Mouse (Mus musculus): ENCODE data around the gene Ss18l1. TPM values are rescaled to one million over a fixed set of nuclear protein-coding genes. Genes with fewer than 3 reads are reported as not detected.

Ss18l1 gene
- polyA plus RNA-seq, 1 experiment, result 7.4 TPM

GRCm38 (mm10) chr2:180108285-180108684 is 66.0 kb downstream of the Ss18l1 start:
- TF ChIP-seq POLR2A (IDR thresholded peaks at IDR 0.05; ENCODE audit: borderline replicate concordance, extremely low read depth, low read depth, low read length) (no peak), CTCF (IDR thresholded peaks at IDR 0.05; ENCODE audit: insufficient read depth, low read length) (no peak)
- H3K4me1 ChIP-seq (ENCODE audit: control insufficient read depth, insufficient read depth, low read length), result peaks cover 3% of the 10 kb centered on the region; the same call in 1 of the 2 replicates
- WGBS, result 31% methylated on average over 6 of the region's 6 CpGs
- no peak for DNase-seq
- no peak overlapping the region for H3K4me3 ChIP-seq (replicated peaks; ENCODE audit: extremely low read depth, low read depth, low read length)

- DNase-seq, result peak; percentile 68
- Histone ChIP-seq H3K4me1 (ENCODE audit: control insufficient read depth, insufficient read depth, low read length) (peaks cover 44% of the 10 kb centered on the region), H3K4me3 (replicated peaks; ENCODE audit: extremely low read depth, low read depth, low read length) (no peak overlapping the region)
- TF ChIP-seq CTCF (IDR thresholded peaks at IDR 0.05; ENCODE audit: insufficient read depth, low read length) (peak; percentile 50), POLR2A (IDR thresholded peaks at IDR 0.05; ENCODE audit: borderline replicate concordance, extremely low read depth, low read depth, low read length) (no peak)
- WGBS, result 26% methylated on average over 17 of the region's 17 CpGs
Observed at GRCm38 (mm10) chr2:180113909-180114890, 71.9 kb downstream of the Ss18l1 start.

GRCm38 (mm10) chr2:180115279-180115678 is 73.0 kb downstream of the Ss18l1 start:
- peak; percentile 77 for DNase-seq
- 10% methylated on average over 6 of the region's 6 CpGs for WGBS
- H3K4me1 ChIP-seq (ENCODE audit: control insufficient read depth, insufficient read depth, low read length), result peaks cover 47% of the 10 kb centered on the region
- H3K4me3 ChIP-seq (replicated peaks; ENCODE audit: extremely low read depth, low read depth, low read length), result no peak overlapping the region
- TF ChIP-seq CTCF (IDR thresholded peaks at IDR 0.05; ENCODE audit: insufficient read depth, low read length), result no peak
- no peak for TF ChIP-seq POLR2A (IDR thresholded peaks at IDR 0.05; ENCODE audit: borderline replicate concordance, extremely low read depth, low read depth, low read length)

- TF ChIP-seq CTCF (IDR thresholded peaks at IDR 0.05; ENCODE audit: insufficient read depth, low read length) (no peak), POLR2A (IDR thresholded peaks at IDR 0.05; ENCODE audit: borderline replicate concordance, extremely low read depth, low read depth, low read length) (no peak)
- 25% methylated on average over 10 of the region's 10 CpGs for WGBS
Observed at GRCm38 (mm10) chr2:180116081-180116493, 73.8 kb downstream of the Ss18l1 start.

GRCm38 (mm10) chr2:180116741-180117484 is 74.6 kb downstream of the Ss18l1 start:
- no peak overlapping the region for H3K4me3 ChIP-seq (replicated peaks; ENCODE audit: extremely low read depth, low read depth, low read length)
- WGBS, result 49% methylated on average over 8 of the region's 8 CpGs
- peak; percentile 38 for DNase-seq
- peaks cover 47% of the 10 kb centered on the region for H3K4me1 ChIP-seq (ENCODE audit: control insufficient read depth, insufficient read depth, low read length)
- TF ChIP-seq POLR2A (IDR thresholded peaks at IDR 0.05; ENCODE audit: borderline replicate concordance, extremely low read depth, low read depth, low read length), result no peak
- no peak for TF ChIP-seq CTCF (IDR thresholded peaks at IDR 0.05; ENCODE audit: insufficient read depth, low read length)

More at GRCm38 (mm10) chr2:180116081-180116493, 73.8 kb downstream of the Ss18l1 start:
- DNase-seq, result peak; percentile 58
- no peak overlapping the region for H3K4me3 ChIP-seq (replicated peaks; ENCODE audit: extremely low read depth, low read depth, low read length)
- peaks cover 47% of the 10 kb centered on the region for H3K4me1 ChIP-seq (ENCODE audit: control insufficient read depth, insufficient read depth, low read length)

GRCm38 (mm10) chr2:180117485-180118194 is 75.3 kb downstream of the Ss18l1 start:
- no peak overlapping the region for H3K4me3 ChIP-seq (replicated peaks; ENCODE audit: extremely low read depth, low read depth, low read length)
- 23% methylated on average over 13 of the region's 13 CpGs for WGBS
- peak; percentile 33 for DNase-seq
- peaks cover 47% of the 10 kb centered on the region for H3K4me1 ChIP-seq (ENCODE audit: control insufficient read depth, insufficient read depth, low read length)
- TF ChIP-seq POLR2A (IDR thresholded peaks at IDR 0.05; ENCODE audit: borderline replicate concordance, extremely low read depth, low read depth, low read length) (no peak), CTCF (IDR thresholded peaks at IDR 0.05; ENCODE audit: insufficient read depth, low read length) (no peak)

GRCm38 (mm10) chr2:180118661-180119438 is 76.5 kb downstream of the Ss18l1 start, which contains the start of gene Osbpl2:
Gene Osbpl2, plus strand, starts transcription at chr2:180119306.
- under 1% methylated on average over 53 of the region's 55 CpGs for WGBS
- peak; percentile 77; the same call in 1 of the 2 replicates for TF ChIP-seq POLR2A (IDR thresholded peaks at IDR 0.05; ENCODE audit: borderline replicate concordance, extremely low read depth, low read depth, low read length)
- no peak for TF ChIP-seq CTCF (IDR thresholded peaks at IDR 0.05; ENCODE audit: insufficient read depth, low read length)
- Histone ChIP-seq H3K4me1 (ENCODE audit: control insufficient read depth, insufficient read depth, low read length) (peaks cover 43% of the 10 kb centered on the region), H3K4me3 (replicated peaks; ENCODE audit: extremely low read depth, low read depth, low read length) (peak within 1 kb of the TSS; percentile 71)
- DNase-seq, result peak; percentile 100

Other genes with a start within 250 kb of the Ss18l1 start
- gene Taf4, start 65.9 kb upstream of the Ss18l1 start, polyA plus RNA-seq (2012; rRNA removed), result 10.1 and 11.5 TPM in 2 replicates
- gene Lsm14b, start 17.5 kb upstream of the Ss18l1 start, polyA plus RNA-seq (2012; rRNA removed), result 19.8 and 24.0 TPM in 2 replicates
- 98.3 and 115 TPM in 2 replicates for gene Psma7, start 76 bp upstream of the Ss18l1 start, polyA plus RNA-seq (2012; rRNA removed)
- gene Mtg2, start 28.1 kb downstream of the Ss18l1 start, polyA plus RNA-seq (2012; rRNA removed), result 15.2 and 17.1 TPM in 2 replicates
- gene Hrh3, start 62.0 kb downstream of the Ss18l1 start, polyA plus RNA-seq (2012; rRNA removed), result 0.10 and 0.15 TPM in 2 replicates
- 27.9 and 34.5 TPM in 2 replicates for gene Osbpl2, start 76.8 kb downstream of the Ss18l1 start, polyA plus RNA-seq (2012; rRNA removed)
- 108 and 114 TPM in 2 replicates for gene Adrm1, start 129.0 kb downstream of the Ss18l1 start, polyA plus RNA-seq (2012; rRNA removed)
- 145 and 148 TPM in 2 replicates for gene Lama5, start 183.3 kb downstream of the Ss18l1 start, polyA plus RNA-seq (2012; rRNA removed)
- gene Rps21, start 214.9 kb downstream of the Ss18l1 start, polyA plus RNA-seq (2012; rRNA removed), result 2,052 and 2,661 TPM in 2 replicates
- 22.7 and 28.2 TPM in 2 replicates for gene Cables2, start 231.0 kb downstream of the Ss18l1 start, polyA plus RNA-seq (2012; rRNA removed)
- 1.4 and 2.3 TPM in 2 replicates for gene Rbbp8nl, start 247.4 kb downstream of the Ss18l1 start, polyA plus RNA-seq (2012; rRNA removed)